Mouse (Mus musculus): ENCODE data around the gene Lyst. TPM values are rescaled to one million over a fixed set of nuclear protein-coding genes. Genes with fewer than 3 reads are reported as not detected.
A peak's percentile ranks its signal among the peaks of the same experiment; 100 is the strongest.

The Lyst gene
- polyA plus RNA-seq, 1 experiment: 7.3 TPM

GRCm38 (mm10) chr13:13573572-13574257 is 16.5 kb upstream of the Lyst start:
- no peak for DNase-seq (ENCODE audit: low read depth)

- no peak for DNase-seq (ENCODE audit: low read depth)
Observed at GRCm38 (mm10) chr13:13574258-13574870, 15.8 kb upstream of the Lyst start.

GRCm38 (mm10) chr13:13575106-13575505 is 15.1 kb upstream of the Lyst start:
- DNase-seq (ENCODE audit: low read depth): no peak

- no peak for DNase-seq (ENCODE audit: low read depth)
Observed at GRCm38 (mm10) chr13:13576469-13577205, 13.6 kb upstream of the Lyst start.

- DNase-seq (ENCODE audit: low read depth): no peak
Observed at GRCm38 (mm10) chr13:13581988-13582387, 8.2 kb upstream of the Lyst start.

GRCm38 (mm10) chr13:13583473-13583872 is 6.7 kb upstream of the Lyst start:
- DNase-seq (ENCODE audit: low read depth): no peak

- DNase-seq (ENCODE audit: low read depth): no peak
Observed at GRCm38 (mm10) chr13:13587653-13588184, 2.5 kb upstream of the Lyst start.

- no peak for DNase-seq (ENCODE audit: low read depth)
Observed at GRCm38 (mm10) chr13:13588518-13588917, 1.7 kb upstream of the Lyst start.

GRCm38 (mm10) chr13:13589032-13589431 is 1.2 kb upstream of the Lyst start:
- no peak for DNase-seq (ENCODE audit: low read depth)

- DNase-seq (ENCODE audit: low read depth): no peak
Observed at GRCm38 (mm10) chr13:13591892-13592291, 1.7 kb downstream of the Lyst start.

- no peak for DNase-seq (ENCODE audit: low read depth)
Observed at GRCm38 (mm10) chr13:13596424-13597044, 6.3 kb downstream of the Lyst start.

GRCm38 (mm10) chr13:13597896-13598295 is 7.7 kb downstream of the Lyst start:
- peak; percentile 84 for DNase-seq (ENCODE audit: low read depth)

- DNase-seq (ENCODE audit: low read depth): no peak
Observed at GRCm38 (mm10) chr13:13601407-13601806, 11.2 kb downstream of the Lyst start.

- DNase-seq (ENCODE audit: low read depth): no peak
Observed at GRCm38 (mm10) chr13:13606149-13606548, 16.0 kb downstream of the Lyst start.

GRCm38 (mm10) chr13:13608311-13608710 is 18.1 kb downstream of the Lyst start:
- no peak for DNase-seq (ENCODE audit: low read depth)

GRCm38 (mm10) chr13:13609655-13610054 is 19.5 kb downstream of the Lyst start:
- no peak for DNase-seq (ENCODE audit: low read depth)

GRCm38 (mm10) chr13:13612882-13613281 is 22.7 kb downstream of the Lyst start:
- DNase-seq (ENCODE audit: low read depth): no peak

GRCm38 (mm10) chr13:13614235-13614634 is 24.0 kb downstream of the Lyst start:
- no peak for DNase-seq (ENCODE audit: low read depth)

GRCm38 (mm10) chr13:13621456-13621855 is 31.3 kb downstream of the Lyst start:
- no peak for DNase-seq (ENCODE audit: low read depth)

- no peak for DNase-seq (ENCODE audit: low read depth)
Observed at GRCm38 (mm10) chr13:13622565-13622964, 32.4 kb downstream of the Lyst start.

- no peak for DNase-seq (ENCODE audit: low read depth)
Observed at GRCm38 (mm10) chr13:13633746-13634145, 43.5 kb downstream of the Lyst start.

- no peak for DNase-seq (ENCODE audit: low read depth)
Observed at GRCm38 (mm10) chr13:13634706-13635105, 44.5 kb downstream of the Lyst start.

Measured in gonadal fat pad, adult 2 months (tissue).